Mouse (Mus musculus): Measurements from ENCODE around the gene Scnn1a. TPM values are rescaled to one million over a fixed set of nuclear protein-coding genes. Genes with fewer than 3 reads are reported as not detected.

Scnn1a gene
- 10 to 100 TPM; 10.3 to 10.4 TPM for total RNA-seq (2023)

DNA sequence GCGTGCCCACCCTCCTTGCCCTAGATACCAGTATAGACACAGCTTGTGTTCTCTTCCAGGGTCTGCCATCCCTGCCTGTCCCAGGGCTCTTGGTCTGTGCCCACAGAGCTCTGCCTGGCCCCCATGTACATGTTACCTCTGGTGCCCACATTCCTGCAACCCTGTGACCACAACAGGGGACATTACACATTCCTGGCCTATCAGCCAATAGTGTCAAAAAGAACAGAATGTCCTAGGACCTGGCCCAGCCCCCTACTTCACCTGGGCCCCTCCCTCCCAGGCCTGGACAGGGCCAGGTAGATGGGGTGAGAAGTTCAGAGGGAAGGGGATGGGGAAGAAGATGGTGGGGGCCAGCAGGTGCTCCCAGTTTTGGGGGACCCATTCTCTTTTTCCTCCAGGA is at the start of gene Scnn1a:
TSS of gene Scnn1a (plus strand) at position 337 of the 400 bp plus-strand sequence.

DNA sequence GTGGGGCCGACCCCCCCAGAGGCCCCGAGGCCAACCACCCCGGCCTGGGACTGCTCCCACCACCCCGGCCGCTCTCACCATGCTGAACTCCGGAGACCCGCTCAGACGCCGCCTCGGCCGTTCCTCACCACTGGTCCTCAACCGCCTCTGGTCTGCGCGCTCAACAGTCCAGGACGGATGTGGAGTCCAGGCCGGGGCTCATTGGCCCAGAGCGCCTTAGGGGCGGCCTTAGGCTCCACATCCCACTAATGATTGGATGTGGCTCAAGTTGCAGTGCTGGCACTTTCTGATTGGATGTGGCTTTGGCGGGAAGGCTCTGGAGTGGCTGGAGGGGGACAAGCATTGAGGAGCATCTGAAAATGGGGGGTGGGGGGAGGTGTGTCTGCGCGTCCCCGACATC is 34.6 kb upstream of the Scnn1a start, which contains the start of gene Tuba3a:
TSS of gene Tuba3a (minus strand) at position 153 of the 400 bp plus-strand sequence.

GRCm38 (mm10) chr6:125313546-125314230 is 6.8 kb upstream of the Scnn1a start, which contains the start of gene Ltbr:
TSS of gene Ltbr (minus strand) at chr6:125313885.

DNA sequence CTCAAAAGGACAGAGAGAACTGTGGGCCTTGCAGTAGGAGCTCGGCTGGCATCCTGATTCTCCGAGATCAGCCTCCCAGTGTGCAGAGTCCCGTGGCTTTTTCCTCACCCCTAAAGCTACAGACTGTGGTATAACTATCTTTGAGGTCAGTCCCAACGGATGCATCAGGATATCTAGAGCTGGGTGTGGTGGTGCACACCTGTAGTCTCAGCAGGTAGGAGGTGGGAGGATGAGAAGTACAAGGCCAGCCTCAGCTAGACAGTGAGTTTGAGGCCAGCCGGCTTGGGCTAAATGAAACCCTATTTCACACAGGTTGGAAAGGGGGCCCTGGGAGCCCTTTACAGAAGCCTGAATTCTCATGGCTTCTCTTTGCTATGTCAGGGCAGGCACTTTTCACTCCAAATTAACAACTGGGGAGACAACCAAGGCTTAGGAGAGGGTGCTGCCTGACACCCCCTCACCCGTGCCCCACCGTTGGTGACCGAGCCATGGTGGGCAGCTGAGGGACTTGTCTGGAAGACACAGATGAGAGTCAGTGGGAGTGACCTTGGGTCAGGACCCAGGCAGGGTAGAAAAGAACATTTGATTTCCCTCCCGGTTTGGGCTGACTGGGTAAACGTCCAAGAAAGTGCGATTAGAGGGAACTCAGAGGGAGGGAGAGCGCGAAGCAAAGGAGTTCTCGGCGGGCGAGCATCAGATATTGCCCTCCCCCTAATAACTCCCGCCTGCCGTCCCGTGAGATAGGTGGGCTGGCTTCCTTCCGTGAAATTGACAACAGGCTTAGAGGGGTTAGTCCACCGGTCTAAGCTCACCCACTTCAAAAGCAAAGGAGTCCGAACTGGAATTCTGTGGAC is 28.5 kb downstream of the Scnn1a start, which contains the start of gene Tnfrsf1a:
TSS of gene Tnfrsf1a (plus strand) at position 642 of the 854 bp plus-strand sequence.

DNA sequence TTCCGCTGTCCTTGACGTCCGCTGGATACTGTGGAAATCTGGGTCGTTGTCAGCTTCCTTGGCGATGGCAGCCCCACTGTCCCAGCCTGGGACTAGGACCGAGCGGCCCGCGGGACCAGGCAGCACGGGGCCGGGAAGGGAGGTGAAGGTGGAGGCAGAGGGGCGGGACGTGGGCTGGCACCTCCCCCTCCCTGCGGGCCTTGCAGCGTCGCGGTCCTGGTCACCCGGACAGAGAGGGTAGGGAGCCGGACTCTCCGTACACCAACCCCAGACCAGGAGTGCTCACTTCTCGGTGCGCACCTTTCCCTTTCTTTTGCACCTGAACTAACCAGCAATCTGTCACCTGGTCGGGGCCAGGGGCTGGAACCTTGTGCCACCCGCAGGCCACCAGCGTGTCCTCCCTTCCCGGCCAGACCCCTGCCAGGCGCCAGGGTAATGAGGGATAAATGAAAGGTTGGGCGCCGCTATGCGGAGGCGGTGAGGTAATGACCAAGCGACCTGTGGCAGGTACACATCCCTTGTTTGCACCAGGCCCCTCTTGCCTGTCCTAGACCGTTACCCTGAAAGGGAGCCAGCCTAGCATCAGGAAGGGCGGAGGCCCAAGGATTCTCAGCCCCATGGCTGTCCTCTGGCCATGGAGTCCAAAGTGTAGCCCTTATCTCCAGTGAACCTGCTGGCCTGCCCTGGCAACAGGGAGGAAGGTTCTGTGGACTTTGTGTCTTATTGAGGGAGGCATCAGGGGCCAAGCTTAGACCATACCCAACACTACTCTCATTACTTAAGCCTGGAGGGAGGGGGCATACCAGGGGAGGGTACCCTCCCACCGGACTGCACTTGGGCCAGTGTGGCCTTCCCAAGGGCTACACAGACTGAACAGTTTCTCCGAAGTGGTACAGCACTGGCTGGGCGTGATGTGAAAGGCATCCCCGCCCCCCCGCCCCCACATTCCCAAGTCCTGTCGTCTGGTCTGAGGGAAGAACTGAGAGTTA is 60.2 kb downstream of the Scnn1a start, which contains the start of gene Plekhg6:
TSS of gene Plekhg6 (minus strand) at position 422 of the 989 bp plus-strand sequence.

Other genes with a start within 250 kb of the Scnn1a start
- 100 to 1,000 TPM; 177 to 182 TPM for gene Chd4, start 224.7 kb upstream of the Scnn1a start, total RNA-seq (2023)
- 10 to 100 TPM; 17.7 to 18.4 TPM for gene Nop2, start 188.8 kb upstream of the Scnn1a start, total RNA-seq (2023)
- gene Iffo1, start 175.4 kb upstream of the Scnn1a start, total RNA-seq (2023): 10 to 100 TPM; 34.7 to 35.5 TPM
- 1,000 to 10,000 TPM; 1,411 to 1,465 TPM for gene Gapdh, start 154.2 kb upstream of the Scnn1a start, total RNA-seq (2023)
- 100 to 1,000 TPM; 220 to 231 TPM for gene Ncapd2, start 129.0 kb upstream of the Scnn1a start, total RNA-seq (2023)
- gene Mrpl51, start 128.9 kb upstream of the Scnn1a start, total RNA-seq (2023): 10 to 100 TPM; 54.5 to 57.4 TPM
- 10 to 100 TPM; 20.0 to 23.2 TPM for gene Vamp1, start 105.1 kb upstream of the Scnn1a start, total RNA-seq (2023)
- 10 to 100 TPM; 11.2 to 13.5 TPM for gene Tapbpl, start 88.8 kb upstream of the Scnn1a start, total RNA-seq (2023)
- gene Cd27, start 83.6 kb upstream of the Scnn1a start, total RNA-seq (2023): 1 to 10 TPM in 1 of 2 experiments, not detected in 1; 1.7 TPM
- not detected for gene Tuba3a, start 34.6 kb upstream of the Scnn1a start, total RNA-seq (2023)
- 10 to 100 TPM; 46.0 to 64.6 TPM for gene Ltbr, start 6.8 kb upstream of the Scnn1a start, total RNA-seq (2023)
- 100 to 1,000 TPM; 235 to 287 TPM for gene Tnfrsf1a, start 28.7 kb downstream of the Scnn1a start, total RNA-seq (2023)
- not detected for gene Plekhg6, start 60.1 kb downstream of the Scnn1a start, total RNA-seq (2023)
- gene Cd9, start 174.1 kb downstream of the Scnn1a start, total RNA-seq (2023): 100 to 1,000 TPM; 209 to 211 TPM
- gene Vwf, start 226.1 kb downstream of the Scnn1a start, total RNA-seq (2023): 1 to 10 TPM; 3.3 to 4.4 TPM

Data from neutrophil, adult 83 days (primary cell).